Mouse (Mus musculus): Measurements from ENCODE around the gene Erbin. TPM values are rescaled to one million over a fixed set of nuclear protein-coding genes. Genes with fewer than 3 reads are reported as not detected.

Erbin gene
- 37.6 TPM for polyA plus RNA-seq (2014; fragmentation: Illumina TruSeq; extraction: RNeasy Lipid Tissue Mini Kit (QIAGEN cat#74804); ENCODE audit: low read depth, low replicate concordance)

GRCm38 (mm10) chr13:103920261-103920932 is at the start of gene Erbin:
TSS of gene Erbin (minus strand) at chr13:103920514.

GRCm38 (mm10) chr13:103774119-103774757 is 146.1 kb downstream of the Erbin start, which contains the start of gene Srek1:
TSS of gene Srek1 (minus strand) at chr13:103774608.

Other genes starting within 250 kb of the Erbin start
- gene Srek1, start 145.9 kb downstream of the Erbin start, polyA plus RNA-seq (2014; fragmentation: Illumina TruSeq; extraction: RNeasy Lipid Tissue Mini Kit (QIAGEN cat#74804); ENCODE audit: low read depth, low replicate concordance) = 58.0 TPM
- gene Nln, start 189.1 kb upstream of the Erbin start, polyA plus RNA-seq (2014; fragmentation: Illumina TruSeq; extraction: RNeasy Lipid Tissue Mini Kit (QIAGEN cat#74804); ENCODE audit: low read depth, low replicate concordance) = 17.2 TPM
- gene Sgtb, start 189.2 kb upstream of the Erbin start, polyA plus RNA-seq (2014; fragmentation: Illumina TruSeq; extraction: RNeasy Lipid Tissue Mini Kit (QIAGEN cat#74804); ENCODE audit: low read depth, low replicate concordance) = 2.6 TPM

Measured in adipose tissue, adult 10 weeks (tissue).